Mouse (Mus musculus) ovary, postnatal 10 days (tissue): ENCODE results near the gene Wdr61.

Experiments
- DNase-seq: peaks from one replicate; pipeline ENCODE4 v3.0.0; 2022; ENCODE audit warnings: low spot score

Wdr61 gene

GRCm38 (mm10) chr9:54733921-54734638 is at the start of gene Wdr61:
Wdr61 (minus strand) TSS chr9:54734519.
- DNase-seq, result peak; percentile 96

- DNase-seq, result no peak
Observed at GRCm38 (mm10) chr9:54784003-54784402, 49.7 kb upstream of the Wdr61 start.

DNA sequence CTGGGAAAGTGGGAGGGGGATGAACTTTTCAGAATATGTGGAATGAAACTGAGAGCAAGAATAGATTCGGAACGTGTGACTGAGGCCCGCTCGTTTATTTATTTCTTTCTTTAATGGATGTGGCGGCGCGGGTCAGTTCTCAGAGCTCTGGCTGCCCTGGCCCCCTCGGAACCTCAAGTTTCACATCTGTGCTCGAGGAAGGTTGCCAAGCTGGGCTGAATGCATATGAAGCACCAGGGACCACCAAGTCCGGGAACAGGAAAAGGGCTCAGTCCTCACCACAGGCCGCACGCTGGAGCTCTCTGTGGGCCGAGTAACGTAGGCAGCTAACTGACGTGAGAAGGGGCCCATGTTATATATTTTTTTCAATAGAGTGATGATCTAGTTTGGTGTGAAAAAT is 48.2 kb upstream of the Wdr61 start:
- DNase-seq, result no peak

DNA sequence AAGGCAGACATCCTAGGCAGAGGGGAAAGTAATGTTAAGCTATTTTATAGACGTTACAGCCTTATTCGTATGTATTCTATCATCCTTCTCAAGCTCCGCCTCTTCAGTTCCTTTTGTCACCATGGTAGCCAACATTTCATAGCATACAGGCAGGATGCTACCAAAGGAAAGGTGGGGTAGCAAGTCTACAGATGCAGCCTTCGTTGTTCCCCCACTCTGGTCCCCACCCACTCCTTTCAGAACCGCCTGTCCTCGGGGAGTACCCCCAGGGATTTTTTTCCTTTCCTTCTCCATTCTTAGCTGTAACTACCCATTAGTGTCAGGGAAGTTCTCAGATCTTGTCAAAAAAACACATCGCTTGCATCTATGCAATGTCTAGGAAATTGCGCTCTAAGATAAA is 45.0 kb upstream of the Wdr61 start:
- no peak for DNase-seq

GRCm38 (mm10) chr9:54776451-54776982 is 42.2 kb upstream of the Wdr61 start:
- no peak for DNase-seq

- DNase-seq, result no peak
Observed at GRCm38 (mm10) chr9:54770140-54770780, 35.9 kb upstream of the Wdr61 start.

DNA sequence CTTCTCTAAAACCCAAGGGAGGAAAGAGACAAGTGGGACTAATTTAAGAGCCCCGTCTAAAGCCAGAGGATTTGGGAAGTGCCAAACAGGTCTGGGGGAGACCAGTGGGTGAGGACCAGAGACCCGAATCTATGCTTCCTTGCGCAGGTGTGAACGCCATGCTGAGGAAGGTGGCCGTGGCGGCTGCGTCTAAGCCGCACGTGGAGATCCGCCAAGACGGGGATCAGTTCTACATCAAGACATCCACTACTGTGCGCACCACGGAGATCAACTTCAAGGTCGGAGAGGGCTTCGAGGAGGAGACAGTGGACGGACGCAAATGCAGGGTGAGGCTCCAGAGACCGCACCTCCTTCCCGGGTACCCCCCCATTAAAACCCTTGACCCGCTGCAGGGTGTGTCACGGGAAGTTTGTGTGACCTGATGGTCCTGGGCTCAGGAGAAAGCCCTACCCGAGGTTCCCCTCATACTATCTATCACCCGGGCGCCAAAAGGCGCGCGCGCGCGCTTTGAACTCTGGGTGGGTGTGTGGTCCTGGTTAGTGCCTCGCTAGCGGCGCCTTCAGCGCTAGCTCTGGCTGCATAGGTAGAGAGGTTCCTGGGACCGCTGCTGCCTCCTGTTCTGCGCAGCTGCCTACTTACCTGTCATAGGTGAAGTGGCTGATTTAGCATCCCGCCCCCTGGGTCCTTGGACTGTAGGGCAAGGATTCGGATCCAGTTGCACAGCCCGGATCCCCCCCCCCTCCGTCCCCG is 31.2 kb upstream of the Wdr61 start:
- DNase-seq, result no peak

- DNase-seq, result no peak
Observed at GRCm38 (mm10) chr9:54764561-54765217, 30.4 kb upstream of the Wdr61 start, which contains the start of gene Crabp1. Crabp1 (plus strand) TSS chr9:54764748.

DNA sequence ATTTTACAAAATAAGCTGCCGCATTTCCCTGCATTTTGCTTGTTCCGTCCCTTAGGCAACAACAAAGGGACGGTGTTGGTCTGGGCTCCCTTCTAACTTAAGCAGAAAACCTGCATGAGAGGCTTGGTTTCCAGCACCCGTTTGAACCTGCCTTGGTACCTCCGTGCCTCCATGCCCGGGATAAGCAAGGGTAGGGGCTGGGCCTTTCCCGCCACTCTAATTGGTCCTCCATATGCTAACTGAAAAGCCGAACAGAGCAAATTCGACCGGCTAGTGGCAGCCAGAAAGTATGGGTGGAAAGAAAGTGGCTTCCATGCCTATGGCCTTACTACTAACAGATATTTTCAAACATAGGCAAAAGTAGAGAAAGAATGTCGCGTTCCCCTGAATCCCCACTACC is 29.8 kb upstream of the Wdr61 start:
- DNase-seq, result no peak

- DNase-seq, result no peak
Observed at GRCm38 (mm10) chr9:54759592-54759991, 25.3 kb upstream of the Wdr61 start.

DNA sequence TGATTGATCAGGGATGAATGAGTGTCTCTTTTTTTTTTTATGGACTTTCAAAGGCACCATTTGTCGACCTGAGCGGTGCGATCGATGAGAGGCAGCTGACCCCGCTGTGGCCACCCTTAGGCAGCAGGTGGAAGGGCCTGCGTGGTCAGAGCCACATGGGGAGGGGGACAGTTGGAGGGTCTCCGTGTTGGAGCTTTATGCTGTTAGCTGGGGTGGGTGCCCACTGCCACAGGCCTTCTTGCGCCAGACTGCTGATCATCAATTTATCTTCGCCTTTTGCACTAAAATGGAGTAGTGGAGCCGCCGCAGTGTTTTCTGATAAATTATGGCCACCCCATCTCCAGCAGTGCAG is 18.6 kb upstream of the Wdr61 start:
- DNase-seq, result no peak

DNA sequence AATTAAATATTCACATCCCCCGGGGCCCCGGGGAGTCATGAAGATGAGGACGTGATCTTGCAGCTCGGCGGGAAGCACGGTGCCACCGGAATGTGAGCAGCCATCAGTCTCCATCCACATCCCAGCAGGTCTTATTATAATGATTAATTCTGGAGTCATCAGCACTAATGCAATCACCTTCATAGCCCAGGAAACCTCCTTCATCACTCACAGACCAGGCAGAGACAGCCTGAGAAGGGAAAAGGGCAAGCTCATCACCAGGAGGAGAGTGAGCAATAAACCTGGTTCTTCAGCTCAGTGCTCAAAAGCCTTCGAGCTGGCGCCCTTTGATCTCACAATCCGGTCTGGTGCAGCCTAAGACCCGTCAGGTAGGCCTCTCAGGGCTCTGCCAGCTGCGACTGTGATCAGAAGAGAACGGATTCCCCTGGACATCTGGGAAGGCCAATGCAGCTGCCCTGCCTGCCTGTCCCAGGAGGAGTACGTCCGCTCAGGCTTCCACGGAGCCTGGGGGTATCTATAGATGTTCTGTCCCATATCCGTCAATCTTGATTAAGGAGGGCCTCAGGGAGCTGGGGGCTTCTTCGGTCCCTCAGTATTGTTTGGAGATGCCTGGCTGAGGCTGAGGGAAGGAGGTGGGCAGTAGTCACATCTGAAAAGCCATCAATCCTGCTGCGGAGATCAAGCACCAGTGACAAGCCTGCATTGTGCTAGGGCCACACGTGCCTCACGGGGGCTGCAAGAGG is 18.1 kb upstream of the Wdr61 start:
- no peak for DNase-seq

- no peak for DNase-seq
Observed at GRCm38 (mm10) chr9:54751684-54752083, 17.4 kb upstream of the Wdr61 start.

GRCm38 (mm10) chr9:54750215-54750981 is 16.1 kb upstream of the Wdr61 start:
- DNase-seq, result no peak

GRCm38 (mm10) chr9:54745740-54746370 is 11.5 kb upstream of the Wdr61 start:
- DNase-seq, result no peak

DNA sequence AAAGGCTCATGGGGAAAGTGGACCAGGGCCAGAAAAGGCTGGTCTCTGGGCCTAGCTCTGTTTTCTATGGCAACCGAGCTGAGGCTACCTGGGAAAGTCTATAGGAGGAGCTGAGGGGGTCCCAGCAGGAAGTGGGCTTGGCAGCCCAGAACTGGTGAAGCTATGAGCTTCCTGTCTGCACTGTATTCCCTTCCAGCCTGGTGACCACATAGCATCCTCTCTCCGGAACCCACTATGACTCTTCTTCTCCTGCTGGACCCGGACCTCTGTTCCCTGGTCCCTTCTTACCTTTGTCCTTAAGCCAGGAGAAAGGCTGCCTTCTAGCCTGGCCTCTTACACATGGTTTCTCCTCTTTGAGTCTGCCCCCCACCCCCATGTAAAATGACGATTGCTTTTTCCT is 9.6 kb upstream of the Wdr61 start:
- DNase-seq, result no peak

DNA sequence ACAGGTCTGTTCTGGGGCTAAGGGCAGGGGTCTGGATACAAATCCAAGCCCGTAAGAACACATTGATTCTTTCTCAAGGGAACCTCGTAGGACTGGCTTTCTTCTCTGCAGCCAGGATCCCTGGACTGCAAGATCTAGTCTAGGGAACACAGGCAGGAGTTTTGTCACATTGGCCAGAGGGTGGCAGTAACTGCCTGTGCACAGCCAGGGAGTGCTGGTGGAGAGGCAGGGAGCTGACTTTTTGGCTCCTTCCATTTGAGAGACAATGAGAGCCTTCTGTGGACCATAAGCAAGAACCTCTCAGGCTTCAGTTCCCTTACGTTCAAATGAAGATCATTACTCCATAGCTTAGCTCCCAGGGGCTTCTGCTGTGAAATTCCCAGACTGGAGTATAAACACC is 4.1 kb upstream of the Wdr61 start:
- DNase-seq, result peak; percentile 20

DNA sequence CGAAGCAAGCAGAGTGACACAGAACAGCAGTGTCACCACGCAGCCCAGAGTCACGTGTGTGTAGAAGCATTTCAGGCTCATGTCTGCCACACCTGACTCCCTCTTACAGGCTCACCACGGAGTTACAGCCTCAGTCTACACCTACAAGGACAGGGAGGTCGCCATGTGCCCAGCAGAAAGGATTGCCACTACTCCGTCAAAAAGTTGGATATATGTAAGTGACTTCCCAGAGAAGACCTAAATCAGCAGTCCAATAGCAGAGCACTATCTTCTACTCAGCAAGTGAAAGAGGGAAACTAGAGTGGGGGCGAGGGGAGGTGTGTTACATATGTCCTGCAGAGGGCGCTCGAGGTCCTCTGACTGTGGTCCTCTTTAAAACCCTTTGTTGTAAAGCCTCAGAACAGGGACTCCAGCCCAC is 2.0 kb upstream of the Wdr61 start:
- DNase-seq, result no peak

- no peak for DNase-seq
Observed at GRCm38 (mm10) chr9:54734639-54735252, 427 bp upstream of the Wdr61 start.

- DNase-seq, result no peak
Observed at GRCm38 (mm10) chr9:54732122-54732521, 2.2 kb downstream of the Wdr61 start.
